Mouse (Mus musculus): ENCODE measurements around the gene Wdr54.

DNA sequence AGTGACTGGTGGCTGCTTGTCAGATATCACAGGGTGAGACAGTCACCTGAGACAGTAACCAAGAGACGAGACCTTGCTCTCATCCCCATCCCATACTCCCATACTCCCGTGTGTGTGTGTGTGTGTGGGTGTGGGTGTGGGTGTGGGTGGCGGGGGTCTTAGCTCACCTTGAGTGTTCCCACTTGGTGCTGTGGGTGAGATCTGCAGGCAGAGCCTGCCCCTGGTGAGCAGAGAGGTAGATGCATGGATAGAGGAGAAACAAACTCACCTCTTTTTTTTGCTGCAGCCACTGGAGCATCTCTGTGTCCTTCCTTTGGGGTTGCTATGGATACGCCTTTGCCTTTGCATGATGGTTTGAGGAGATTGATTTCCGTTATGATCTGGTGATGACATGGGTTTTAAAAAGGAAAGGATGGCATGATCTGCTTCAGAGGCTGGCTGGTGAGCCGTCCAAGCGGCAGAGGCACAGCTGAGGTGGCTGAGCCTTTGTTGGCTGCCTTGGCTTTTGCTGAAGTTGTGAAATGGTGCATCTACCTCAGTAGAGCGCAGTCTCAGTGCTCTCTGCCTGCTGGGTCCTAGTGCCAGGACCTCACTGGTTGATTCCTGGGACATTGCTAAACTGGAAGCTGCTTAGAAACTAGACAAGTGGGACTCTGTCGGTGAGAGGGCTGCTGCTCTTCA is 16.2 kb upstream of the Wdr54 start:
- TF ChIP-seq CTCF (conservative IDR thresholded peaks at IDR 0.05; ENCODE audit: low read length) (no peak), NANOG (IDR thresholded peaks at IDR 0.05; ENCODE audit: borderline replicate concordance, low read length) (no peak), POU5F1 (IDR thresholded peaks at IDR 0.05; ENCODE audit: borderline replicate concordance, low read length) (no peak)

Measured in E14TG2a.4 (cell line).